ENCODE assay signal across 13 mouse cellular contexts in the genomic region with DNA sequence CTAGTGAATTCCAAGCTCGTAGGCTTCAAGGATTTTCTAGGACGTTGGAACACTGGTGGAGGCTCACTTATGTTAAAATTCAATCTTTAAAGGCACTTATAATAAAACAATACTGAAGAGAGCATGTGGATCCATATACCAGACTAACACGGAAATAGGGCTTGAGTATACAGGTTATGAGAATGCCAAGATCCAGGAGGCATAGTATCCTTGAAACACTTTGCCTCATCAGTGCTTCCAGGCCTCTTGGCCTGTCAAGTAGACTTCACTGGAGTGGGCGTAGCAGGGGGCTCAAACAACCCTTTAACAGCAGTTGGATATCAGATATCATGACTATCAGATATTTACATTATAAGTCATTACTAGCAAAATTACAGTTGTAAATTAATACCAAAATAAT.
"Had no signal": no experiment of that assay in that cellular context is flagged by ENCODE, and none has a peak within 500 bp of the region (broad histone marks: within the 10 kb centered on the region; RNA-seq: fewer than 3 reads in every experiment).

No protein-coding gene starts in this region.

- DNase-seq: gastrocnemius, postnatal 14 days; gastrocnemius, postnatal 36 days; heart, adult 11 months; heart, adult 2 months; heart, postnatal 10 days; heart, postnatal 36 days; kidney, adult 18-20 months; kidney, adult 8-10 months; kidney, postnatal 10 days; kidney, postnatal 25 days; layer of hippocampus, adult 9-11 months; layer of hippocampus, postnatal 36 days; left cerebral cortex, postnatal 4 days had no signal
